Mouse (Mus musculus) liver, adult 10 weeks (tissue): ENCODE data around the gene Zfp689. TPM values are rescaled to one million over a fixed set of nuclear protein-coding genes. Genes with fewer than 3 reads are reported as not detected.

Experiments used
- polyA plus RNA-seq: library from polyadenylated mRNA; stranded (reverse); fragments of 350-450 nt; fragmentation: Illumina TruSeq; extraction: RNeasy Lipid Tissue Mini Kit (QIAGEN cat#74804); gene quantifications from one replicate; pipeline ENCODE4 v1.2.3, GENCODE M21; 2014; ENCODE audit warnings: low read depth, low replicate concordance

Zfp689 gene
- polyA plus RNA-seq: 0.48 TPM

GRCm38 (mm10) chr7:127448521-127449300 lies at the start of gene Zfp689:
TSS of gene Zfp689 (minus strand) at chr7:127449158.

GRCm38 (mm10) chr7:127478635-127479317 lies 29.8 kb upstream of the Zfp689 start, which contains the start of gene Fbrs:
TSS of gene Fbrs (plus strand) at chr7:127479199.

DNA sequence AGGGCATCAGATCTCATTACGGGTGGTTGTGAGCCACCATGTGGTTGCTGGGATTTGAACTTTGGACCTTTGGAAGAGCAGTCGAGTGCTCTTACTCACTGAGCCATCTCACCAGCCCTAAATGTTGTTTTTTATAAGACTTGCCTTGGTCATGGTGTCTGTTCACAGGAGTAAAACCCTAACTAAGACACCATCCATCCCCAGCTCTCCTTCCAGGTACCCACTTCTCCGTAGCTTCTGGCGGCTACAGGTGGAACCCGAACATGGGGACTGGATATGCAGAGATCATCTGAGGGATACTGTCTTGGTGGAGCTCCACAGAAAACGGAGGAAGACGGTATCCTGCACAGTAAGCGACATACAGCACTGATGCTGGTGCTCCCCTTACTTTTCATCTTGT lies 10.4 kb upstream of the Zfp689 start, which contains the start of gene Prr14:
Gene Prr14 (plus strand): TSS at position 301 of the 400 bp plus-strand sequence.

GRCm38 (mm10) chr7:127421388-127422191 lies 27.4 kb downstream of the Zfp689 start, which contains the start of gene Zfp688:
TSS of gene Zfp688 (minus strand) at chr7:127422068.

DNA sequence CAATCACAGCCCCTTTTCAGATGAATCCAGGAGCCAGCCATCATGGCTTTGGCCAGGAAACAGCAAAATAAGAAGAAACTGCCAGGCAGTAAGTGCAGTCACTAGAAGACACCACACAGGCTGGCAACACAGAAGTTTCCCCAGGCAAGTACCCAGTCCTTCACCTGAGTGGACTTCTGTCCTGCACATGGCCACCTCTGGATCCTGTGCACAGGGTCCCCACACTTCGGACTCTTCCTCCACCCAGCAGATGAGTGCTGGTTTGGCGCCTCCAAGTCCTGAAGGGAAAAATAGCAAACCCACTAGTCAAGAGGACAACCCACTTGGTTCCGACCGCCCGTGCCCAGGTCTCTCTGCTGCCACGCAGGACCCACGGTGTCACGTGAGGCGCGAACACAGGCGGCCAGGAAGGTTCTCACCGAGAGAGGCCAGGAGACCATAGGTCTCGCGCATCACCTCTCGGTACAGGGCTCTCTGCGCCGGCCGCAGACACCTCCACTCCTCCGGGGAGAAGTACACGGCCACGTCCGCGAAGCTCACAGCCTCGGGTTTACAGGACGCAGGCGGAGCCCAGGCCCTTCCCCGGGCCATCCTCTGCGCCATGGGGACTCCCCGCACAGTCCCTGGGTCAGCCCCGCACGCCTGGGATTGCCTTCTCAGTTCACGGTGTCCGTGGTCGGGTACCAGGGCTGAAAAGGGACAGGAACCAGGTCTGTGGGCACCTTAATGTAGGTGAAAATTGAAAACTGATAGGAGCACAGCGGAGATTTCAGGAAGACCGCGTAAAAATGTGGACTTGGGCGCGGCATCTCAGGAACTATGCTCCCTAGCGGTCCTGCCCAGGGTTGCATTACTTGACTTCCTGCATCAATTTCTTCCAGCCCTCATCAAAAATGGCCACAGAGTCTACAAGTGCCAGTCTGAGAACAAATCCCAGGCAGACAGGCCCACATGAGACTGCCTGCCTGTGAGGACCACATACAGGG lies 42.7 kb downstream of the Zfp689 start, which contains the start of gene Zfp764:
Gene Zfp764 (minus strand): TSS at position 821 of the 986 bp plus-strand sequence.

DNA sequence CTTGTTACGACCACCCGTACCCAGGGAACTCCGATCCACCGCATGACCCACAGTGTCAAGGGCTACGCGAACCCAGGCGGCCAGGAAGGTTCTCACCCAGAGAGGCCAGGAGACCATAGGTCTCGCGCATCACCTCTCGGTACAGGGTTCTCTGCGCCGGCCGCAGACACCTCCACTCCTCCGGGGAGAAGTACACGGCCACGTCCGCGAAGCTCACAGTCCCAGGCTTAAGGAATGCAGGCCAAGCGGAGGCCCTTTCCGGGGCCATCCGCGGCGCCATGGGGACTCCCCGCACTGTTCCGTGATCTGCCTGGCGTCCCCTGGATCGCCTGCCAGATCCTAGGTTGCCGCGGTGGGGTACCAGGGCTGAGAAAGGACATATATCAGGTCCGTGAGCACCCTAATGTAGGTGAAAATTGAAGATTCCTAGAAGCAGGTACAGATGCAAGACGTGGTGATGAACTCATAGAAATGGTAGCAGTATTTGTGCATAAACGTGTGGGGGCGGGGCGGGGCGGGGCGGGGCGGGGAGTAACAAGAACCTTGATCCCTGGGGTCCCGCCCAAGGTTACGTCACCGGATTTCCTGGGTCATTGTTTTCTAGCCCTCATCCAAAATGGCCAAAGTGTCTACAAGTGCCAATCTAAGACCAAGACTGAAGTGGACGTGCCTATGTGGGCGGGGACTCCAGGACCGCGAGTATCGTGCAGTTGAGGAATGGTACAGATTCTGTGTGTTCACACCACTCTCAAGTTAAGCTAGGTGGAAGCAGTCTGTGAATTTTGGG lies 55.6 kb downstream of the Zfp689 start, which contains the start of gene E430018J23Rik:
Gene E430018J23Rik (minus strand): TSS at position 473 of the 787 bp plus-strand sequence.

Other genes with a start within 250 kb of the Zfp689 start
- gene Tbc1d10b, start 240.7 kb downstream of the Zfp689 start, polyA plus RNA-seq: 2.4 TPM
- not detected for gene Mylpf, start 240.3 kb downstream of the Zfp689 start, polyA plus RNA-seq
- 0.50 TPM for gene Zfp553, start 216.1 kb downstream of the Zfp689 start, polyA plus RNA-seq
- not detected for gene Sept1, start 216.0 kb downstream of the Zfp689 start, polyA plus RNA-seq
- gene Zfp771, start 204.9 kb downstream of the Zfp689 start, polyA plus RNA-seq: not detected
- 2.3 TPM for gene Dctpp1, start 188.4 kb downstream of the Zfp689 start, polyA plus RNA-seq
- gene Sephs2, start 175.1 kb downstream of the Zfp689 start, polyA plus RNA-seq: 507 TPM
- 2.2 TPM for gene Itgal, start 152.9 kb downstream of the Zfp689 start, polyA plus RNA-seq
- gene Zfp768, start 103.6 kb downstream of the Zfp689 start, polyA plus RNA-seq: 2.7 TPM
- 1.0 TPM for gene Zfp747, start 73.1 kb downstream of the Zfp689 start, polyA plus RNA-seq
- 0.61 TPM for gene 9130019O22Rik, start 62.0 kb downstream of the Zfp689 start, polyA plus RNA-seq
- gene E430018J23Rik, start 55.5 kb downstream of the Zfp689 start, polyA plus RNA-seq: 0.42 TPM
- gene Zfp764, start 42.3 kb downstream of the Zfp689 start, polyA plus RNA-seq: 0.77 TPM
- gene Zfp688, start 27.1 kb downstream of the Zfp689 start, polyA plus RNA-seq: 1.4 TPM
- gene Prr14, start 10.5 kb upstream of the Zfp689 start, polyA plus RNA-seq: 10.5 TPM
- 5.4 TPM for gene Fbrs, start 30.0 kb upstream of the Zfp689 start, polyA plus RNA-seq
- gene Srcap, start 62.8 kb upstream of the Zfp689 start, polyA plus RNA-seq: 1.8 TPM
- 3.5 TPM for gene Gm42715, start 70.4 kb upstream of the Zfp689 start, polyA plus RNA-seq
- gene Tmem265, start 112.2 kb upstream of the Zfp689 start, polyA plus RNA-seq: not detected
- gene Phkg2, start 124.2 kb upstream of the Zfp689 start, polyA plus RNA-seq: 17.5 TPM
- not detected for gene Ccdc189, start 139.4 kb upstream of the Zfp689 start, polyA plus RNA-seq
- 1.8 TPM for gene Rnf40, start 139.6 kb upstream of the Zfp689 start, polyA plus RNA-seq
- gene Zfp629, start 166.6 kb upstream of the Zfp689 start, polyA plus RNA-seq: 3.5 TPM